Mouse (Mus musculus): ENCODE data around the gene Kcmf1. TPM values are rescaled to one million over a fixed set of nuclear protein-coding genes. Genes with fewer than 3 reads are reported as not detected.
A peak's percentile ranks its signal among the peaks of the same experiment; 100 is the strongest.

Kcmf1 gene
- polyA plus RNA-seq (2012; ENCODE audit: insufficient read depth, insufficient read length, low replicate concordance, missing spikeins), result not detected in 2 replicates

DNA sequence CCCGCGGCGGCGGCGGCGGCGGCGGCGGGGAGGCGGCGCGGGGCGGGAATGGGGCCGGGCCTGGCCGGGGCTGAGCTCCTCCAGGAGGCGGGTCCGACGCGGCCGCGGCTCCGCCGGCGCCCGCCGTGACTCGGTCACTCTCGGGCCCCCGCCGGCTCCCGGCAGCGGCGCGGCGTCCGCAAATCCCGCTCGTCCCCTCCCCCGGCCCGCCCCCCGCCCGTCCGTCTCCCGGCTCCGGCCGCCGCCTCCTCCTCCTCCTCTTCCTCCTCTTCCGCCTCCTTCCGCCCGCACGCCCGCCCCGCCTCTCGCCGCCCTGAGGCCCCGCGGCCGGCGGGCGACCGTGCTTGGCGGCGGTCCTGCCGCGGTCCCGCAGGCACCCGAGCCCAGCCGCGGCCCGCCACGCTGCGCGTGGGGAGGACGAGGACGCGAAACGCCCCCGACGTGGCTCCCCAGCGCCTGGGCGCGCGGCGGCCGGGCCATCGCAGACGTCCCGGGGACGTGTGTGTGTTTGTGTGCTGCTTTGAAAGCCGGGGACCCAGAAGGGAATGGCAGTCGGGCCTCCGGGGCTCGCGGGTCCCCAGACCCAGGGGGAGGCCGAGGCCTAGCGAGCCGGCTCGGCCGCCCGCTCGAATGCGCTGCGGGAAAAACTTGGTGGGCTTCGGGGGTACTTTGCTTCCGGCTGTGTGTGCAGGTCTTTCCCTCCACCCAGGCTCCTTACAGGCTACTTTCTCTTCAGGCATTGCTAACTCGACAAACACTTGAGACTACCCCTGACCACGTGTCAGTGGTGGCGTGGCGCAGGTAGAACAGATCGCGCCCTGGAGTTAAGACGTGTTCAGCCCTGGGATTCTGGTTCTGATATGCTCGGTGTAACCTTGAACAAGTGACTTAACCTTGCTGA is at the start of gene Kcmf1:
TSS of gene Kcmf1 (minus strand) at position 199 of the 901 bp plus-strand sequence.
- peaks cover 4% of the 10 kb centered on the region; the same call in 1 of the 2 replicates for H3K4me1 ChIP-seq (ENCODE audit: control insufficient read depth, insufficient read depth, low read length)
- 1% methylated on average over 103 of the region's 113 CpGs for WGBS
- H3K27ac ChIP-seq (ENCODE audit: insufficient read depth, low read depth, low read length), result peak within 1 kb of the TSS; percentile 89
- TF ChIP-seq CTCF (IDR thresholded peaks at IDR 0.05; ENCODE audit: insufficient read depth, low read depth, low read length), result no peak
- peak; percentile 46; the same call in 1 of the 2 replicates for TF ChIP-seq POLR2A (IDR thresholded peaks at IDR 0.05; ENCODE audit: insufficient read depth, low read depth, low read length)
- H3K4me3 ChIP-seq (ENCODE audit: insufficient read depth, low read depth, low read length), result peak within 1 kb of the TSS; percentile 96

DNA sequence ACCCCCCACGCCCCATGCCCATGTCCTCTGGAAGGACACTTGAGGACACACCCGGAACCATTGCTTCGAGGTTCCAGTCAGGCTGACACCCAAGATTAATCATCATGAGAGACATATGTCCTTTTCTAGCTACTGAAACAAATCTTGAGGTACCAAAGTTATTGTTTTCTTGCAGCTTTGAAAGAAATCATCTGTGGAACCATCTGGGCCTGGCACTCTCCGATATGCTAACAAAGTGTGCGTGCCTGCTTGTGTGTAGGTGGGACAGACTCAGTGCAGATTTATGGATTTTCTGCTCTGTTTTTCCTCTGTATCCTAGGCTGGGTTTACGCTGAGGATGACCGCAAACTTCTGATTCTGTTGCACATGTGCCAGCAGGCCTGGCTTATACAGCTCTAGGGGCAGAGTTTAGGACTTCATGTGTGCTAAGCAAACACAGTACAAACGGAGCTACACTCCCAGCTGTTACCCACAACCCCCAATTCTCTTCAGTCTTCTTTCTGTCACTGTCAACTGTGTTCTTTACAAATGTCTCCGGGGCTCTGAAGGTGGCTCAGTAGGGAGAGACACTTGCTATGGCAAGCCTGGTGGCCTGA is 49.5 kb upstream of the Kcmf1 start:
- WGBS, result 89% methylated on average over 9 of the region's 9 CpGs
- no peak overlapping the region for H3K27ac ChIP-seq (ENCODE audit: insufficient read depth, low read depth, low read length)
- TF ChIP-seq CTCF (IDR thresholded peaks at IDR 0.05; ENCODE audit: insufficient read depth, low read depth, low read length), result no peak
- TF ChIP-seq POLR2A (IDR thresholded peaks at IDR 0.05; ENCODE audit: insufficient read depth, low read depth, low read length), result no peak
- H3K4me1 ChIP-seq (ENCODE audit: control insufficient read depth, insufficient read depth, low read length), result no peaks in the 10 kb centered on the region
- no peak overlapping the region for H3K4me3 ChIP-seq (ENCODE audit: insufficient read depth, low read depth, low read length)

DNA sequence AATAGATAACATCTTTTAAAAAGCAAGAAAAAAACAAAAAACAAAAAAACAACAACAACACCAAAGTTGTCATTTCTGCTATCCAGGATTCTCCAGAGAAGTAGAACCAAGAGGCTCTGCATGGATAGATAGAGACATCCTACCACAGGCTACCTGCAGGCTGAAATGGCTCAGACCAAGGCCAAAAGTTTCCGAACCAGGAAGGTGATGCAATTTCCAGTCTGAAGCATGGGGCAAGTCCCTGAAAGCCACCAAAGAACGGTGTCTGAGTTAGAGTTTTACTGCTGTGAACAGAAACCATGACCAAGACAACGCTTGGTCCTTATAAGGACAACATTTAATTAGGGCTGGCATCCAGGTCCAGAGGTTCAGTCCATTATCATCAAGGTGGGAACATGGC is 48.6 kb upstream of the Kcmf1 start:
- no peak overlapping the region for H3K27ac ChIP-seq (ENCODE audit: insufficient read depth, low read depth, low read length)
- 96% methylated on average over 3 of the region's 3 CpGs for WGBS
- H3K4me1 ChIP-seq (ENCODE audit: control insufficient read depth, insufficient read depth, low read length), result no peaks in the 10 kb centered on the region
- no peak for TF ChIP-seq CTCF (IDR thresholded peaks at IDR 0.05; ENCODE audit: insufficient read depth, low read depth, low read length)
- TF ChIP-seq POLR2A (IDR thresholded peaks at IDR 0.05; ENCODE audit: insufficient read depth, low read depth, low read length), result no peak
- H3K4me3 ChIP-seq (ENCODE audit: insufficient read depth, low read depth, low read length), result no peak overlapping the region

DNA sequence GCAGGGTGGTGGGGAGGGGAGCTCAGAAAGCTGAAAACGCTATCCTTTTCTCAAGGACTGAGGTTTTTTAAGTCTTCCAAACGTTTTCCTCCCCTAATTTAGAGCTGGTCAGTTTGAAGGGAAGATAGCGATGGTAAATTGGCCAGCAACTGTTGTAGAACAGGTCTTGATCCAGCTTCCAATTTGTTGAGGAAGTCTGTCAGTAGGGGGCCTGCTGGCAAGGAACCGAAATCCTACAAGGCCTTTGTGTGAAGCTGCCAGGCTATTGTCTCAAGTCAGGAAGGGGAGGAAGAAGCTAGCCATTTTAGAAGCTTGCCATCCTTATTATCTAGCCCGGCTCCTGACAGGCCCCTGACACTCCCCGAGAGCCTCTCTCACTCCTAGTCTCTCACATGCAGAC is 48.2 kb upstream of the Kcmf1 start:
- 47% methylated on average over 6 of the region's 6 CpGs for WGBS
- no peak for TF ChIP-seq CTCF (IDR thresholded peaks at IDR 0.05; ENCODE audit: insufficient read depth, low read depth, low read length)
- TF ChIP-seq POLR2A (IDR thresholded peaks at IDR 0.05; ENCODE audit: insufficient read depth, low read depth, low read length), result no peak

DNA sequence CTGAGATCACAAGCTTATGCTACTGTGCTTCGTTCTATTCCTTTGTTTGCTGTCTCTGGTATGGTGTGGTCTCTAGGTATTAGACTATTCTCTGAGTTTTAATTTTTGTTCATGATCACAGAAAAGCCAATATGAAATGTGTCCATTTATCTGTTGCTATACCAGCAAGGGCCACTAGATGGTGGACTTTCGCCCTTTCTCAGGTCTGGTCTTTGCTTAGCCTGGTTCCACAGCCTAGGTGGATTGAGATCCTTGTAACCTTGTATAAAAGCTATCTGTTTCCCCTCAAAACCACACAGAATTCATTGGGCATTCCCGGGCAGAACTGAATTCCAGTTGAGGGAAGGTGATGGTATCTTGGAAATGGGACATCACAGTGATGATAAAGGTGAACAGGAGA is 40.7 kb upstream of the Kcmf1 start:
- Histone ChIP-seq H3K4me1 (ENCODE audit: control insufficient read depth, insufficient read depth, low read length) (no peaks in the 10 kb centered on the region), H3K27ac (ENCODE audit: insufficient read depth, low read depth, low read length) (no peak overlapping the region), H3K4me3 (ENCODE audit: insufficient read depth, low read depth, low read length) (no peak overlapping the region)
- no peak for TF ChIP-seq CTCF (IDR thresholded peaks at IDR 0.05; ENCODE audit: insufficient read depth, low read depth, low read length)
- TF ChIP-seq POLR2A (IDR thresholded peaks at IDR 0.05; ENCODE audit: insufficient read depth, low read depth, low read length), result no peak
- 10% methylated on average over 3 of the region's 3 CpGs for WGBS

More for the DNA sequence above, 48.2 kb upstream of the Kcmf1 start:
- no peak overlapping the region for H3K27ac ChIP-seq (ENCODE audit: insufficient read depth, low read depth, low read length)
- no peak overlapping the region for H3K4me3 ChIP-seq (ENCODE audit: insufficient read depth, low read depth, low read length)
- H3K4me1 ChIP-seq (ENCODE audit: control insufficient read depth, insufficient read depth, low read length), result no peaks in the 10 kb centered on the region

DNA sequence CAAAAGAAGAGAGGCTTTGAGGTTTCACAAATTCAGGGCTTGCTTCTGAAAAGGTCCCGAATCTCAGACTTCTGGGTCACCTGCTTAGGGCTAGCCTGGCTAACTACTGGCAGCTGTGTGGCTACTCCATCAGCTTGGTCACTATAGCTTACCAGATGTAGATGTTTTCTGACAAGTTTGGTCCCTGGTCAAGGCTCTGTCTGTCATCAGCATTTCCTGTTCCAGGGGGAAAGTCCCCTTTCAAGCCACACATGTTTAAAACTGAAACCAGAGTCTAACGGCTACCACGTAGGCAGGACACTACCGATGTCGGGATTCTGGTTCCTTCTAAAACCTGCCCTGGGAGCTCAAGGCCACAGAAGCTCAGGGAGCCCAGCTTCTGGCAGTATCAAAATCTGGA is 38.1 kb upstream of the Kcmf1 start:
- H3K4me1 ChIP-seq (ENCODE audit: control insufficient read depth, insufficient read depth, low read length), result no peaks in the 10 kb centered on the region
- no peak overlapping the region for H3K4me3 ChIP-seq (ENCODE audit: insufficient read depth, low read depth, low read length)
- WGBS, result 75% methylated on average over 5 of the region's 5 CpGs

DNA sequence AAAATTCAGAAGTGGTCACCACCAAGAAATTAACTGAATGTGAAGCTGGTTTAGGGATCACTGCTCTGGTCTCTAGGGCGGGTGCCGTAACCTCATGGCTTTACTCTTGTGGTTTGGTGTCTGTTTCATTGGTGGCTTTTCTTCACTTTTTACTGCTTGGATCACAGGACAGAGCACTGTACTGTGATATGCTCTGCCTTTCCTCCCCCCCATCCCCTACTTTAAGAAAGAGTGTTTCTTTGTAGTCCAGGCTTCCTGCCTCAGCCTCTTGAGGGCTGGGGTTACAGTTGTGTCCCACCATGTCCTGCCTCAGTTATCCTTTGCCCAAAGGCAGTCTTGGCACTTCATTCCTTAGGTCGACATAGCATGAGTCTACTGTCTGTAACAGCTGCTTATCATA is 37.7 kb upstream of the Kcmf1 start:
- 88% methylated on average over 3 of the region's 3 CpGs for WGBS
- no peak for TF ChIP-seq CTCF (IDR thresholded peaks at IDR 0.05; ENCODE audit: insufficient read depth, low read depth, low read length)
- no peak for TF ChIP-seq POLR2A (IDR thresholded peaks at IDR 0.05; ENCODE audit: insufficient read depth, low read depth, low read length)
- no peak overlapping the region for H3K27ac ChIP-seq (ENCODE audit: insufficient read depth, low read depth, low read length)
- H3K4me3 ChIP-seq (ENCODE audit: insufficient read depth, low read depth, low read length), result no peak overlapping the region
- no peaks in the 10 kb centered on the region for H3K4me1 ChIP-seq (ENCODE audit: control insufficient read depth, insufficient read depth, low read length)

More for the DNA sequence above, 38.1 kb upstream of the Kcmf1 start:
- no peak overlapping the region for H3K27ac ChIP-seq (ENCODE audit: insufficient read depth, low read depth, low read length)
- no peak for TF ChIP-seq CTCF (IDR thresholded peaks at IDR 0.05; ENCODE audit: insufficient read depth, low read depth, low read length)

DNA sequence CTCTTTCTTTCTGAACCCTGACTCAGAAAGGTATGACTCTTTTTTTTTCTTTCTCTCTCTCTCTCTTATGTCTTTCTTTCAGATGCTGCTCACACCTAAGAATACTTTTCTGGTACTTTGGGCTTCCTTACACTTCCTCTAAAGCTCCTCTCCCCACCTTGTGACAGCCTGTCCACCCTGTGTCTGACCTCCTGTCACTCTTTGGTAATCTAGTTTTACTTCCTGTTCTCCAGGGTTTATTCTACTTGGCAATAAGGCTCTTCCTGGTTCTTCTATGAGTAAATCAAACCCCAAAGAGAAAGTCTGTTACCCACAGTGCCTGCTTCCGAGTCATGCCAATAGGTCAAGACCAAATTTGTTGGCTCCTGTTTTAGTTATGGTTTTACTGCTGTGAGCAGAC is 33.2 kb upstream of the Kcmf1 start:
- TF ChIP-seq POLR2A (IDR thresholded peaks at IDR 0.05; ENCODE audit: insufficient read depth, low read depth, low read length) (no peak), CTCF (IDR thresholded peaks at IDR 0.05; ENCODE audit: insufficient read depth, low read depth, low read length) (no peak)
- WGBS, result 95% methylated on average over 1 of the region's 1 CpGs
- Histone ChIP-seq H3K27ac (ENCODE audit: insufficient read depth, low read depth, low read length) (no peak overlapping the region), H3K4me3 (ENCODE audit: insufficient read depth, low read depth, low read length) (no peak overlapping the region), H3K4me1 (ENCODE audit: control insufficient read depth, insufficient read depth, low read length) (no peaks in the 10 kb centered on the region)

DNA sequence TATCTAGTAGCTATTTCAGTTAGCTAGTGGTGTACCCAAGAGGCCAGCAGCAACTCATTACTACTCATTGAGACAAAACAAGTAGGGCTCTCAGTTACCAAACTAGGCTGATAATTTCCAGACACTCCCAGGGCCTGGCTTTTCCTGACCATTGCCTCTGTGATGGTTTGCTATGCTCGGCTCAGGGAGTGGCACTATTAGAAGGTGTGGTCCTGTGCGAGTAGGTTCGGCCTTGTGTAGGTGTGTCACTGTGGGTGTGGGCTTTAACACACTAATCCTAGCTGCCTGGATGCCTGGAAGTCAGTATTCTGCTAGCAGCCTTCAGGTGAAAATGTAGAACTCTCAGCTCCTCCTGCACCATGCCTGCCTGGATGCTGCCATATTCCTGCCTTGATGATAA is 31.8 kb upstream of the Kcmf1 start:
- no peak for TF ChIP-seq CTCF (IDR thresholded peaks at IDR 0.05; ENCODE audit: insufficient read depth, low read depth, low read length)
- TF ChIP-seq POLR2A (IDR thresholded peaks at IDR 0.05; ENCODE audit: insufficient read depth, low read depth, low read length), result no peak
- no peak overlapping the region for H3K27ac ChIP-seq (ENCODE audit: insufficient read depth, low read depth, low read length)
- H3K4me3 ChIP-seq (ENCODE audit: insufficient read depth, low read depth, low read length), result no peak overlapping the region
- 96% methylated on average over 3 of the region's 3 CpGs for WGBS
- peaks cover 7% of the 10 kb centered on the region for H3K4me1 ChIP-seq (ENCODE audit: control insufficient read depth, insufficient read depth, low read length)
